Mouse (Mus musculus): ENCODE data around the gene Poc1a.
A peak's percentile ranks its signal among the peaks of the same experiment; 100 is the strongest.

Gene Poc1a

DNA sequence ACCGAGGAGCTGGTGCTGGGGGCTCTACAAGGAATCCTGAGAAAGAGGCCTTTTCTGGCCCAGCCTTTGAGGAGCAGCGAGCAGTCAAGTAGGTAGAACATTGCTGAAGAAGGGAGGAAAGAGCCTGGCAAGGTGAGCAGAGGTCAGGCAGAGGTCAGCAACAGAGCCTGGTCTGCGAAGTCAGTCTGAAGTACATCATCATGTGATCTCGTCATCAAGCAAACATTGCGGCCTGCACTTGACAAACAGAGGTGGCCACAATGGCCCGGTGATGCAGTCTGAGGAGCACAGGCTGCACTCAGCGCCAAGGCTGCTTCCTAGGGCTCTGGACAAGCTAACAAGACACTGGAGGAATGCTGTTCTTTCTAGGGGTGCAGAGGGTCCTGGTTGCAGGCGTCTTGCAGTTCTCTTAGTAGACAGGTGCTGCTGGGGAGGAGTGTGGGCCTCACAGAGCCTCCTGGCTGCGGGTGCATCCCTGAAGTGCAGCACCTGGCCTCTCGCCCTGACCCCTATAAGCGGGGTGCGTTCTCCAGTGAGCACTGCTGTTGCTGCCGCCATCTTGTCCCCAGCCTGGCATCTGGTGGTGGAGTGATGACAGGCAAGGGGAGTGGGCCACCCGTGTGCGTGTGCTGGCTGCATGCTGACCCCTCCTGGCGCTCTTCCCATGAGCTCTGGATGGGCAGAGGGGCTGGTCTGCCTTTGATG, 21.7 kb downstream of the Poc1a start:
- no peak for DNase-seq

- DNase-seq, result no peak
Measured at GRCm38 (mm10) chr9:106303460-106303960, 22.6 kb downstream of the Poc1a start.

DNA sequence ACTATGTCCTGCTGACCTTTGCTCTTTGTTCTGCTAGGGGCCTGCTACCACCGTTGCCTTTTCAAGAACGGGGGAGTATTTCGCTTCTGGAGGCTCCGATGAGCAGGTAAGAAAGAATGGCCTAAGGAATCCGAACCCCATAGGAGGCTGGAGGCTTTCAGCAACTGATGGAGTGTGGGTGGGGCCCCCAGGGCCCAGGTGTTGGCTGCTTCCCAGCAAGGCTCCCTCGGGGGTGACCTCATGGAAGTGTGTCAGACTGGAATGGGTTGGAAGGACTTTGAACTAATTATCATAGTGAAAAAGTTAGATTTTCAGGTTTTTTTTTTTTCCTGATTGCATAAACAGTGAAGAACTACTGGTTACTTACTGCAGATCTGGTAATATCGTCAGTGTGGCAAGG, 24.4 kb downstream of the Poc1a start:
- DNase-seq, result no peak

- peak; percentile 55 to 67 for DNase-seq
Measured at GRCm38 (mm10) chr9:106306662-106307351, 25.9 kb downstream of the Poc1a start.

GRCm38 (mm10) chr9:106308151-106308550, 27.3 kb downstream of the Poc1a start:
- DNase-seq, result no peak

- no peak for DNase-seq
Measured at GRCm38 (mm10) chr9:106308555-106308954, 27.7 kb downstream of the Poc1a start.

DNA sequence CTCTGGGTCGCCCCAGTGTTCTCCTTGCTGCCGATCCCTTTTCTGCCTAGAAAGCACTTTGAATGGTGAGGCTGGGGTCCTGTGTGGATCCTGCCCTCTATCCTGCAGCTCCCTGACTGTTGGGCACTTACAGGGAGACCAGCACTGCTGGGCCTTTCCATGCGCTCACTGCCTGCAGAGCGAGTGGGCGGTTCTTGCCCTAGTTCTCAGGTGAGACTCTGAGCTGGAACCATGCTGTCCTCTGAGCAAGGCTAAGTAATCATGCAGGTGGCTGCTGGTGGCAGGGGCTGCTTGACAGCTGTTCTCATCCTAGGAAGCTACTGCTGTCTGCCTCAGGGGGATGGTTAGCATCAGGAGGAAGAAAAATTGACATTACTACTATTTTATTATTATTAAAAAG, 28.1 kb downstream of the Poc1a start:
- no peak for DNase-seq

GRCm38 (mm10) chr9:106309859-106310258, 29.0 kb downstream of the Poc1a start:
- no peak for DNase-seq

GRCm38 (mm10) chr9:106311625-106312191, 30.8 kb downstream of the Poc1a start:
- DNase-seq, result no peak

DNA sequence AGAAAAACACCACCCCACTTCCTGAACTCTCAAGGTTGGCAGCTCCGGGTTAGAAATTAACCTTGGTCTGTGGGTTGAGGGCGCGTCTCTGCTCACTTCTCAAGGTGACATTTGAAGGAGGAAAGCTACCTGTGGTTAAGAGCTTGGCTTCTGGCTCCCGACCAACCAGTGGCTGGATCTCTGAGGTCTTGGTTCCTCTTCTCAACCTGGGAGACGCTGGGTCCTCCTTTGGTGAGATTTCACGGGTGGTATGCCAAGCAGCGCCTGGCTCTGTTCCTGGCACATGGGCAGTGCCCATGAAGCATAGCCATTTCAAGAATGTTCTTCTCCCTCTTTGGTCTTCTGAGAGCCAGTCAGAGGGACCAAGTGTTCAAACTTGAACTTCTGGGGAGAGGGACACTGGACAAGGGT, 32.1 kb downstream of the Poc1a start:
- DNase-seq, result peak; percentile 23 to 30

GRCm38 (mm10) chr9:106314196-106314595, 33.3 kb downstream of the Poc1a start:
- DNase-seq, result no peak

GRCm38 (mm10) chr9:106318074-106318473, 37.2 kb downstream of the Poc1a start:
- no peak for DNase-seq

GRCm38 (mm10) chr9:106319095-106319494, 38.2 kb downstream of the Poc1a start:
- no peak for DNase-seq

GRCm38 (mm10) chr9:106322497-106322896, 41.6 kb downstream of the Poc1a start:
- DNase-seq, result no peak

DNA sequence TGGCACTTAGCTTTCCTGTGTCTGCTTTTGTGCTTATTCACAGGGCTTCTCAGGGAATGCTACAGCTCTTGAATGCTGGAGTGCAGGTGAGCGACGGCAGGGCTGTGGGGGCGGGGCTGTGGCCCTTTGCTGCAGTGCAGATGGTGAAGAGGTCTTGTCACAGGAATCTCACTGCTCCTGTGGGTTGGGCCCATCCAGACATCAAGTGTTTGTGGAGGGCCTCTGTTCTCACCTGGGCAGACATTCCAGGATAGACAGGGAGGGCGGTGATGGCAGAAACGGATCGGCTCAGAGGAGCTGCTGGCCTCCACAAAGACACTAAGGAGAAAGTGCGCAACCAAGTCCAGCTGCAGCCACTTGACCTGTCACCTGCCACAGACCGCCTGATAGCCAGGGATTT, 45.4 kb downstream of the Poc1a start:
- DNase-seq, result no peak

DNA sequence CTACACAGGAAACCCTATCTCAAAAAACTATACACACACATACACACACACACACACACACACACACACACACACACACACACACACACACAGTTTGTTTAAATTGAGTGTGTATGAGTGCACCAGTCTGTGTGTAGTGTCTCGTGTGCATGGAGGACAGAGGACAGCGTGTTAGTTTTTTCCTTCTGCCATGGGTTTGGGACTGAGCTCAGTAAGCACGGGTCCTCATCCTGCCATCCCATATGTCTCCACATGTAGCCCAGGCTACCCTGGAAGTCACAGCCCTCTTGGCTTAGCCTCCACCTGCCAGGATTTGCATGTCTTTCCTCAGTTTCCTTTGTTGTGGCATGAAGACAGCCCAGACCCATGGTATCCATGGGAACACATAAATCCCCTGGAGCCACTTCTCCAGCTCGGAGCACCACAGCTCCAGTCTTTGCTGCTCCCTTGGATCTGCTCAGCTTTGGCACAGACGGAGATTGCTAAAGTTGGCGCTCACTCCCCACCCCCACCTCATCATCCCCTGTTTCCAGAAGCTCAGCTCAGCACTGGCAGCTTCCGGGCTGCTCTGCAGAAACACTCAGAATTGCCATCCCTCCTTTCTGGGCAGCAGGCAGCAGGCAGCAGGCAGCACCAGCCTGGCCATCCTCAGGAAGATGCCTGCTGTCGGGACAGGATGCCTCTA, 46.4 kb downstream of the Poc1a start:
- no peak for DNase-seq

- DNase-seq, result no peak
Measured at GRCm38 (mm10) chr9:106328068-106328610, 47.3 kb downstream of the Poc1a start.

DNA sequence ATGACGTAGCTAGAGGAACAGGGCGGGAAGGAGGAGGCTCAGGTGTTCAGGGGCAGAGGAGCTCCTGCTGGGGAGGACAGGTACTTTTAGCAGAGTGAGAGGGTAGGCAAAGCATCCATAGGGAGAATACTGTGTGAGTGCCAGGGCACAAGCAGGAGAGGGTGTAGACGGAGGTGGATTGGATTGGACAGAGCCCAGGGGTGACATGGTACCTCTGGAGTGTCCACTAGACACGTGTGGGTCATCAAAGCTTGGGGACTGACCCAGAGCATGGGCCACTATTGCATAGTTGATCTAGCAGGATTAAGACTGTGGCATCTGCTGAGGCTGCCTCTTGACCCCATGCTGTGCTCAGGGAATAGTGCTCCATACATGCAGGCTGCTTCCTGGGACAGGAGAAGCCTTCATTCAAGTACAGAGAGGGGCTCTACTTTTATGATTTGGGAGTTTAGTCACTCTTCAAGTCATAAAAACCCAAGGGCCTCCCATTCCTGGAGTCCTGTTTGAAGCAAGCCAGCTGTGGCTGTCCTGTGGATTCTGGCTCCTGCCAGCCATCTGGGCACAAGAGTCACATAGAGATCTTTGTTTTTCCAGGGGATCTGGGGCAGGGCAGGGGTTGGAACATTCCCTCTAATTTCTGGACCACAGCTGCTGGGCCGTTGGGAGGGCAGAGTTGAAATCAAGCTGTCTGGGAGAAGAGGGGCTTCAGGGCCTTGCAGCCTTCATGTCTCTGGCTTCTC, 48.1 kb downstream of the Poc1a start:
- no peak for DNase-seq

DNA sequence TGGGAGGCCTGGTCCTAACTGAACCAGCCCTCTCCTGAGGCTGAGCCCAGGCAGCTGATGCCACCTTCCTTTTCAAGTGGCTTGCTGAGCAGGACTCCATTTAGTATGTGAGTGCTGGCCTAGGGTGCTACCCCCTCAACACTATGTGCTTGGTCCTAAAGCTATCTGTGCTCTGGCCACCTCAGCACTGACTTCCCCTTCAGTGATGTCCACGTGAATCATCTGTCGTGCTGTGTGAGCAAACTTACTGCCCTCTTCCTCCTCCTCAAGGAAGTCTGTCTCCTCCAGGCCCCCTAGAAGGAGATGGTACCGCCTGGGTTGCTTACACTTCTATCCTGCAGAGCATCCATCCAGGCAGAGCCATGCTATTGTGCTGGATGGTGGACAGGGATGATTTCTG, 51.9 kb downstream of the Poc1a start:
- no peak for DNase-seq

DNA sequence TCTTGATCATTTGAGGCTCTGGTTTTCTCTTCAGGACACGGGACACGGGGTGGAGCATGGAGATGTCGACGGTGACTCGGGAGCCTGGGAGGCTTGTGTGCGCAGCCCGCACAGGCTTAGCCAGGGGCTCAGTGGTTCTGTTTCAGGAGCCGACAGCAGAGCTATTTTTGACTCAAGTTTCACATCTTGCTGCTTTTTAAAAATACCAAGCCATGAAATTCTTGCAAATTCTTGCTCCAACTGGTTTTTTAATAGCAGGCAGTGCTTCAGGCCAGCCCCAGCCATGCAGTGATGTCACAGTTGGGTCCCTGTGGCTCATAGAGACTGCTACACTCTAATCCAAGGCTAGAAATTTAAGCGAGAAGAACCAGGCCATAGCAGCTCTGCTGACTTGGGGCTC, 56.8 kb downstream of the Poc1a start:
- no peak for DNase-seq

GRCm38 (mm10) chr9:106338462-106339172, 57.8 kb downstream of the Poc1a start:
- DNase-seq, result no peak

DNA sequence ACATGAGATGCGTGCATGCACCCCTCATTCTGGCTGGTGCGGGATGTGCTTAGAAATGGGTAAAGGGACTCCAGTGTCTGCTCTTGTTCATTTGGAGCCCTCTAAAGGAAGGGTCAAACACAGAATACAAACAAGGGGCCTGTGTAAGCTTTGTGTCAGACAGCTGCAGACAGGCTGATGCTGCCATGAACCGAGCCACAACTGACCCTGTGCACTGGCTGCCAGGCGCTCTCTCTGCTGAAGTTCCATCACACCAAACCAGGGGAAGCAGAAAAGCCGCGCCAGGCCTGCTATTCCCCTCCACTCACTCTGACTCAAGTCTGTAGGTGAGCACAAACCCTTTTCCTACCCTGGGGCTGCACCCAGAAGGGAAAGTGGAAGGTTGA, 58.3 kb downstream of the Poc1a start:
- no peak for DNase-seq
